Mouse (Mus musculus) natural killer cell, adult 2 months (primary cell): ENCODE results near the gene Myo16.

Source experiments
- DNase-seq, 2 experiments: peaks; one replicate each; pipeline ENCODE4 v3.0.0; 2022; ENCODE audit warnings: low spot score in 2 of 2

Gene Myo16

GRCm38 (mm10) chr8:10153611-10154438 lies at the start of gene Myo16:
Gene Myo16, plus strand, starts transcription at chr8:10153911.
- no peak for DNase-seq

GRCm38 (mm10) chr8:10108516-10109271 lies 45.0 kb upstream of the Myo16 start:
- DNase-seq: no peak

DNA sequence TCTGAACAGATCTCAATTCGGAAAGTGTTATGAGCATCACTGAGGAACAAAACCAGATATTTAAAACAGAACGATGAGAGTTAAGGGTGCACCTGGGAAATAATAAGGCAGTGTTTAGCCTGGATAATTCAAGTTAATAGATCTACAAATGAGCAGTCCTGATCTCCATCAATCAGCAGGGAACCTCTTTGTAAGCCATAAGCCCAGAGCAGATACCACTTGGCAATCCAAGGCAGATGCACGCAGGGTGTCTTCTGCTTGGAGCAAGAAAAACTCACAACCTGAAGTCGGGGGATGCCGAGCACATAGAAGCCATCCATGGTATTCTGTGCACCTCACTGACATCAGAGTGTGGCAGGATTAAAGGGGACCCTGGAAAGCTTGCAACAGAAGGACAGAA lies 31.0 kb upstream of the Myo16 start:
- DNase-seq: no peak

DNA sequence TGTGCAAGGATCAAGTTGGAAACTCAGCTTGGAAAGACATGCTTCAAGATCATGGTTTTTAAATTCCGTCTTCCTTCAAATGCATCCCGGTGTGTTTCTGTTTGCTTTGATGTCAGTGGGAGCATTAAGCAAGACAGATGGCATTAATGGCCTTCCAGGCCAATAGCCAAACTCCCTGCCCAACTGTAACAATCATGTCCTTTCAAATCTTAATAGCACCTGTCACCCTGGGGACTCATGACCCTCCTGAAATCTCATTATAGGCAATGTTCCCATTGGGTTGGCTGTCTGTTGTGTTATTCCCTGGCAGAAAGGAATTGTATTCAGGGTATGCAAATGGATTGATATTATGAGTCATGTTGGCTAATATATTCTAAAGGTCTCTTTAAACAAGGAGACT lies 30.3 kb upstream of the Myo16 start:
- DNase-seq: no peak

DNA sequence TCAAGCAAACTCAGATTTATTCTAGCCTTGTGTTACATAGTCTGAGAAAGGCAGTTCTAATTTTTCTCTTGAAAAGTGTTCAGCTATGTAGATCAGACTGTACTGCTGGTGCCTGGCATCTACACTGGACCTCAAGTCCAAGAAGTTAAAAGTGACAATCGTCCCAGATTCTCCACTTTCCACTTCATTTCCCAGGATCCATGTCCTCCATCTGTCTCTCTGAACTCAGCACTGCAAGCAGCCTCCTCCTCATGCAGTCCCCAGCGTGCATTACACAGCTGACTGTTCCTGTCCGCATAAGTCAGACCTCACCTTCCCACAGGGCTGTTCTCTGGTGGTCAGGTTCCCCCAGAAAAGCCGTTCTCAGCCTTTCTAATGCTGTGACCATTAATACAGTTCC lies 28.0 kb upstream of the Myo16 start:
- no peak for DNase-seq

- no peak for DNase-seq
Measured at GRCm38 (mm10) chr8:10130513-10131414, 22.9 kb upstream of the Myo16 start.

DNA sequence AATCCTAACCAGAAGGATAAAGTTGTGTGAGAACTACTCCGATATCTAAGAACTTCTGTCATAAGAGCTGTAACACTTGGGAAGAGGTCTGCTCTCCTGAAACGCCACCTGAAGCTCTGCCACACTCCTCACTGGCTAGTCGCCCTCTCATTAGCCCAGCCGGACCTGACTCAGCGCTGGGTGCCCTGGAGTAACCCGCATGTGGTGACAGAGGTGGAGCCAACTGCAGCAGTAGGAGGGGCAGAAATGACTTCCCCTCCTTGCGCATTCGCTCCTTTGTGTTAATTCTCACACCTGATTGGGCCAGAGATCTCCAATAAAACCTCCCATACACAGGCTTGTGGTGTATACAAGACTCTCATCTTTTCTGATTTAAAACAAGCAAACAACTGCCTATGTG lies 14.2 kb upstream of the Myo16 start:
- DNase-seq: no peak

DNA sequence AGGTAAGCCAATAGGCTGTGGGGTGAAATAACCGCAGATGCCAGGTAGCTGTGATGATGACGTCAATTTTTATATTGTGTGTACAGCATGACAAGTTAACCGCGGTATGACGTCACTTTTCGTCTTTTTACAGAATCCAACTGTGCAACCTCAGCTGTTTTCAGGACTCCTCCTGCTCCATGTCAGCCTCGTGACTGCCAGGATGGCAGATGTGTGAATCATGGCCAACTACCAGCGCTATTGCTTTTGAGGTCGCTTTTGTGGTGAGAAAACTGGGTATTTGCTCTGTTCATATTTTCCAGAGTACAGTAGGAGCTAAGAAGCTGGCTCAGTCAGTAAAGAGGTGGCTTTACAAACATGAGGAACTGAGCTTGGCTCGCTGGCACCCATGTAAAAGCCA lies 9.8 kb upstream of the Myo16 start:
- DNase-seq: no peak

- DNase-seq: no peak
Measured at GRCm38 (mm10) chr8:10151692-10152247, 1.9 kb upstream of the Myo16 start.

GRCm38 (mm10) chr8:10154439-10154745 lies 681 bp downstream of the Myo16 start:
- no peak for DNase-seq

DNA sequence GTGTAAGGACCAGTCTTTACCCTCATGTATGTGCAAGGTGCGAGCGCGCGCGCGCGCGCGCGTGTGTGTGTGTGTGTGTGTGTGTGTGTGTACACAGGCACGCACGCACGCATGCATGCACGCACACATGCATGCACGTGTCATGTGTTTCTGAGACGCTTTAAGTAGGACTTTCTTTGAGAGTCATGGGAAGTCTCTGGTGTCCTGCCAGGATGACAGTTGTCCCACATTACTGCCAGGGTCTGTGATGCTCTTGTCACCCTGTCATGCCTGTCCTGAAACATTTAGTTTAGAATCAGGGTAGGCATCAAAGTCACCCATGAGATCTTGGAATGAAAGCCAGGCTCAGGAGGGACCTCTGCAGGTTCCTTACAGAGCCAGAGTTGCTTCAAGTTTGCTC lies 1.4 kb downstream of the Myo16 start:
- no peak for DNase-seq

- DNase-seq: no peak
Measured at GRCm38 (mm10) chr8:10161106-10161505, 7.4 kb downstream of the Myo16 start.

- DNase-seq: no peak
Measured at GRCm38 (mm10) chr8:10164959-10165358, 11.2 kb downstream of the Myo16 start.

DNA sequence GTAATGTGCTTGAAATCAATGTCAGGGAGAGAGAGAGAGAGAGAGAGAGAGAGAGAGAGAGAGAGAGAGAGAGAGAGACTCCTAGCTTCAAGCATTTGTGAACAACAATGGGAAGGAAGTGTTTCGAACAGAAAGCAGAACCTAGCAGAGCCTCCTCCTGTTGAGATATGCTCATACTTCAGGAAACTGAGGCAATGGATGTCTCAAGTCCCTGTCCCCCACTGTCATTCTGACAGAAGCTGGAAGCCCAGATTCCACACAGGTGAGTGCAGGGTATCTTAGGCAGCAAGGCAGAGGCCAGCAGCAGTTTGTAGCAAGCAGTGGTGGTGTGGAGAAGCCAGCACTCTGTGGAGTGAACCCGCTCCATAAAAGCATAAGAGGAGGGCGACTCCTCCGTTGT lies 14.6 kb downstream of the Myo16 start:
- DNase-seq: no peak

DNA sequence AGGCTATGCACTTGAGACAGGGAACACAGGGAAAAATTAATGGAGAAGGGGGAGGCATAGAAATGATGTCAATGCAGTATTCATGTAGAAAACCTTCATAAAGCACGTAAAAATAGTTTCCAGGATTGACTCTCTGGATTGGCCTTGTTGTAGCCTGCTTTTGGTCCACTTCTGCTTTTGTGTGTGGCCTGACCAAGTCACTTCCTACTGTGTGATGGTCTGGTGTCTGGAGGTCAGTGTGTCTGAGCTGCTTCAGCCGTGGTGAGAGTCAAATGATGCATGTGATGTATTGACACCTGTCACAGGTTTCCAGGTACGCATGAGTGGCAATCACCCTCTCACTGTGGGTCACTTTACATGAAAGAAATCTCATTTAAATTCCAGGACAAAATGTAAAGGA lies 16.2 kb downstream of the Myo16 start:
- no peak for DNase-seq

GRCm38 (mm10) chr8:10171321-10171720 lies 17.6 kb downstream of the Myo16 start:
- DNase-seq: no peak

DNA sequence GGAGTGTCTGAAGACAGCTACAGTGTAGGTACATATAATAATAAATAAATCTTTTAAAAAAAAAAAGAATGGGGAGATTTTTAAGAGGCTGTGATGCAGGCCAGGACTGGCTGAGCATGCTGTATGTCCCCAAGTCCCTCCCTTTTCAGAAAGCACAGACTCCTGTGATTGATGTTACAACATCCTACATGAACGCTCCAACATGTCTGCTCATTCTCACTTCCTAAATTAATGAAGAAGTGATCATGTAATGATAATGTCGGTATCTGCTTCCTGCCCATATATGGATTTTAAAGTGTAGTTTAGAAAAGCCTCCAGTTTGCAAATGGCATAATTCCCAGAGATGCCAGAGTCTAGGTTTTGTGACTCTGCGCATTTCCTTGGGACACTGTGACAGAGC lies 18.6 kb downstream of the Myo16 start:
- no peak for DNase-seq

GRCm38 (mm10) chr8:10173033-10173747 lies 19.5 kb downstream of the Myo16 start:
- no peak for DNase-seq

DNA sequence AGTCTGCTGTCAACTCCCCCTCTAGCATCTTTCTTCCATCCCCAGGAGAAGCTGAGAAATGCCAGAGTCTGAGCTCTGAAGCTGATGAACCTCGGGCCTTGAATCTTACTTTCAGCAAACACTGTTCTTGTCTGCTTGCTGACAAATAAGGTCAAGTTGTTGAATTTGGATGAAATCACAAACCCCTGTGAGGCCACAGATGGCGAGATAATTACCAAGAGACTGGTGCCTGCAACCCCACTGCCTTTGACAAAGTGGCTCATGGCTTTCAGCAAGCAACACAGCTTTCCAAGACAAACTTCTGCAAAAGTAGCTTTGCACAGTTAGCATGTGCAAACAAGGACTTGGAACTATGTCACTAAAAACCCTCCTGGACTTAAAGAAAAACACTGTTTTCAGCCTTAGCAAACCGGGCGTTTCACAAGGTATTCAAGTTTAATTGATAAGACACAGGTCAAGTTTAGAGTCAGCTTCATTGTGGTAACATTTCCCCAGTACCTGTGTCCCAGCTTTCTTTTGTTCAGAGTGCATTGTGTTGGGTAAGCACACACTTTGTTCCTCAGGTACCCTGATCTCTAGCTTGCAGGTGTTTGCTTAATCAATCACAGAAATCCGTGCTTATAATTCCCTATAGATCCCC lies 20.6 kb downstream of the Myo16 start:
- DNase-seq: no peak

DNA sequence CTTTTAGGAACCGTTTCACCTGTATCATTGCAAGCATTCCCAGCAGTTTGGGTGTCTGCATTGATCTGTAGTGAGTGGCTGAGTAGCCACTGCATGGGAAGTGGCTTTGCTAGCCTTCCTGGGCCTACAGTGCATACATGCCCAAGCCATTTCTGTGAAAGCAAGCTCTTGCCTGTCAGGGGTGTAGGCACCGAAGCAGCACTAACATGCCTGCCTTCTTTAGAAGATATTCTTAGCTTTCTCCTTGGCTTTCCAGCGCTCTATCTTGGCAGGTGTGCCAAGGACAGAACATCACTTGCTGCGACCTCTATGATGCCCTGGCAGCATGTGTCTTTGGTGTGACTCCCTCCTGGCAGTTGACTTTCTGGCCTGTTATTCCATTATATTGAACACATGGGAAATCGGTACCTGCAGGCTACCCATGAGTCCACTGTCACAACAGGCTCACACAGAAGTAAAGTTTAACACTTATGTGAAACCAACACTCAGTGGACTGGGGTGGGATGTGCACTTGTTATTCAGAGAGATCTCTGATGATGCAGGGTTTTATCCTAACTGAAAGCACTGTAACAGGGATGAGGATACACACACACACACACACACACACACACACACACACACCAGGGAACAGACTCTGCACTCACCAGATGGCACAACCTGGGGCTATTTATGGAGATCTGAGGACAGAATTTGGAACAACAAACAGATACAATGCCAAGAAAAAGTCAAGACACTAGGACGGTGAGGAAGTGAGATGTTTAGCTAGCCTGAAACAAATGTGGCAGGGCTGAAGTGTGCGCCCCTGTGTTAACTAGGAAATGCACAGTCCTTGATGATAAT lies 21.4 kb downstream of the Myo16 start:
- no peak for DNase-seq
